Mouse (Mus musculus) kidney, postnatal 10 days (tissue): ENCODE data around the gene Nlgn1.

Experiments
- DNase-seq: peaks from one replicate; pipeline ENCODE4 v3.0.0; 2021; ENCODE audit warnings: mixed read lengths

The Nlgn1 gene

GRCm38 (mm10) chr3:25775437-25775836, 556.8 kb downstream of the Nlgn1 start:
- no peak for DNase-seq

DNA sequence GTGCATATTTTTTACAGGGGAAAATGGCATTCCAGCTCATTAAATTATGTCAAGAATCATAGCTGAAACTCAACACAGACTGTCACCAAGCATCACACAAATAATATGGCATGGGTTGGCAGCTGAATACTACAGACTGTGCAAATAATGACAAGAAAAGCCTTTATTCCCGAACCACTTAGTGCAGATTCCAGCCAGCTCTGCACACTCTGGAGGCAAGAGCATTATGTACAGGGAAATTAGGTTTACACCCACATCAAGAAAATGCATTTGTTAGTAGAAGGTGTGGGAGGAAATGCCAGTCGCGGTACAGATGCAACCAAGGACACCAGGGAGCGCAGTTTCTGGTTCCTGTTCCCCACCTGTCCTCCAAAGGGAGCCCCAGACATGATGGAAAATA, 558.4 kb downstream of the Nlgn1 start:
- DNase-seq: no peak

- DNase-seq: no peak
Measured at GRCm38 (mm10) chr3:25773467-25773866, 558.8 kb downstream of the Nlgn1 start.

DNA sequence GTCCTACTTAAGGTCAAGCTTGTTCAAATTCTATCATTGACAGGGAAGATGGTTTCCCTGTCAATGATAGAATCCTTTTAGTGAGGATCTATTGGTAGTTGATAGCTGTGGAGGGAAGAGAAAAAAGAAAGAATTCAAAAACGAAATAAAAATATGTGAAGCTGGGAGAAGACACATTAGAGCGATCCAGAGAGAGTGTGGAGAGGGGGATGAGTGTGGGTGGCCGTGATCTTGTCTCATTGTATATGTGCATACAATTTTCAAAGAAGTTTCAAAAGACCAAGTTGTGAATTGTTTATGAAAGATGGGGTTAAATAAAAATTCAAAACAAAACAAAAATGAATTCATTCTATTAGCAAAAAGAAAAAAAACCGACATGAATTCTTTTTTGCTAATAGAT, 568.6 kb downstream of the Nlgn1 start:
- no peak for DNase-seq

DNA sequence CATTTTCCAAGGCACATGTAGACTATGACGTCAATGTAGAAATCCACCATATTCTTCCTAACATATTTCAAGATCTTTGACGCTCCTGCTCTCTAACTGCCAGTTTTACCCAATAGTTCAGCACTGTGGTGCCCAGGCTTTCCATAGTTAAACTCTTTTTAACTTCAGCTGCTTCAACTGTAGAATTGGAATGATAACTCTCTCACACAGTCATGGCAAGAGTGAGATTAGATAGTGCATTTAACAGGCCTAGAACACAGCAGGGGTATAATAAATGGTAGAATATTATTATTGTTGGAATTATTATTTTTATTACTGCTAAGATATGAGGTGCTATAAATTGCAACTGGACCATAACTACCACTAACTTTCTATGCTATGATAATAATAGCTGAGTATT, 574.4 kb downstream of the Nlgn1 start:
- no peak for DNase-seq

DNA sequence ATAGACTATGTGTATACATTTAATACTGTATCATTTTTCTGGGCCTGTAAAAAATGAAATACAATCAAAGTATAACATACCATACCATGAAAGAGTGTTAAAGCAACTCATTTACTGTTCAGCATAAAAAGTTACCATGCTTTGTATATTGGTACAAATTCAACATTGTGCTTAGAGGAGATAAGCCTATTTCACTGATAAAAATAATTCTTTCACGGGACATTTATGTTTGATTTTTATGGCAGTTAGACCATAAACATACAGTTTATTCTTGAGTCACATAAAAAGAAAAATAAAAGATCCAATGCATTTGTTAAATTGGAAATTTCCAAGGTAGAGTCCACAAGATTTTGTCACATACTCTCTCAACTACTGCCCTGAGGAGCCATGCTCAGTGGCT, 608.1 kb downstream of the Nlgn1 start:
- no peak for DNase-seq

GRCm38 (mm10) chr3:25721464-25721863, 610.8 kb downstream of the Nlgn1 start:
- DNase-seq: no peak

- no peak for DNase-seq
Measured at GRCm38 (mm10) chr3:25707380-25707779, 624.9 kb downstream of the Nlgn1 start.

- no peak for DNase-seq
Measured at GRCm38 (mm10) chr3:25697231-25697630, 635.0 kb downstream of the Nlgn1 start.

DNA sequence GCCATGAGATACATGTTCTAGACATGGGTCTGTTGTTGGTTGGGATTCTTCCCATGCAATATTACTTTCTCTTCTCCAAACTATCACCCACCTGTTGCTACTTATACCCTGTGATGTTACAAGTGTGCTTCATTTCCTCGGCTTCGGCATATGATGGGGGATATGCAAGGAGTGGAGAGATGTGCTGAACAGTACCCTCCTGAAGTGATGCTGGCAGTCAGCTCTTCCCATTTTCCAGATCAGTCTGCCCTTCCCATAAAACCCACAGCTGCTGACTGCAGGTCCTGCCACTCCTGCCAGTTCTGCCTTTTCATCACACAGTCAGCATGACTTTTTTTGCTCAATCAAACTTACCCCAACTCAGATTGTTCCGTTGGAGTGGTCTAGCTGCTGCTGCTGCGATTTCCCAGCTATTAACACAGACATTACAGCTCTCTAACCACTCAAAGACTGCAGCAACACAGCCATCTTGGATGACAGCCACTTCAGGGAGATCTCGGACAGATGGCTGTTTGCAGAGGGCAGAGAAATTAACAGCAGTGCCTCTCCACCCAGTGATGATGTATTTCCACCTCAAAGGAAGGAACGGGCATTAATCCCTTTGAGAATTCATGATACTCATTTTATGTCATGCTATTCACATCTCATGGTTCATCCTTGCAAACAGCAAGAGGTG, 643.3 kb downstream of the Nlgn1 start:
- DNase-seq: no peak

DNA sequence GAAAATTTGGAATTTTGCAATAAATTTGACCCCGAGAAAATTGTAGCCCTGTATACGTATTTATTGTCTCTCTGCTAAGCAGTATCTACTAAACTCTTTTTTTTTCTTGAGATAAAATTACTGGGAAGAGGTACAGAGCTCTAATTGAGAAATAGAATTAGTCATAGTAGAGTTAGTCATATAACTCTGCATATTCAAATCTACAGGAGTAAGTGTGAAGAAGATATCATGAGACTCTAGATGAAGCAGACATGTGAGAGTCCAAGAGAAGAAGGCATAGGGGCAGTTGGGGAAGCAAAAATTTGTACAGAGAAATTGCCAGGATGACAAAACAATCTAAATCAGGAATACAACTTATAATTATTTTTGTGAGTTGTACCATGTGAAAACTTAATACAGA, 648.6 kb downstream of the Nlgn1 start:
- DNase-seq: no peak

DNA sequence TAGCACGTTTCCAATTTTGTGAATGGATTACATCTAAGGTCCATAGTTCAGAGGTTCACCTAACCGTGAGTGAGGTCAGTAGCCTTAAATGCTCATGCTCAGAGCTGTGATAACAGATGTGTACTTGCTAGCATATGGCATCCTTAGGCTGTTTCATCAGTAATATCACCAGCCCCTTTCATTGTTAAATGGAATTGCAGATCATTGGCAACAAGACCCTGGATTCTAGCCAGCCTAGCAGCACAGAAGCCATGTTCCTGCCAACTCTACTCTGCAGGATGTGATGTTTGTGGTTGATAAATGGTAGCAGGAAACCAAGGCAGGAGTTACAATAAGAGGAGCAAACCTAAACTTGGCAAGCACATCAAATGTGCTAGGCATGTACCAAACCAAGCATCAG, 652.9 kb downstream of the Nlgn1 start:
- DNase-seq: peak; percentile 50

- no peak for DNase-seq
Measured at GRCm38 (mm10) chr3:25675888-25676287, 656.4 kb downstream of the Nlgn1 start.

DNA sequence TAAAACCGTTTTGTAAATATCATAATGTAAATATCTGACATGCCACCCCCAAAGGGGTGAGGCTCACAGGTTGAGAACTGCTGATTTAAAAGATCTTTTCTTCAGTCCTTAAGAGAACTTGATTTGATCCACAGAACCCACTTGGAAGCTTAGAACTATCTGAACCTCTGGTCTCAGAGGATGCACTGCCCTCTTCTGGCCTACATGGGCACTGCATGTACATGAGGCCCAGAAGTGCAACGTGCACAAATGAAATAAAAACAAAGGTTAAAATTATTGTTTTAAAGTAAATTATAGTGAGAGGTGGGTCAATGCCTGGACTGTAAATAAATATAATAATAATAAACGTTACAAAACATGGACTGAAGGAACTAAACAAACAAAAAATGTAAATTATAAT, 657.2 kb downstream of the Nlgn1 start:
- peak; percentile 48 for DNase-seq

- no peak for DNase-seq
Measured at GRCm38 (mm10) chr3:25673408-25673807, 658.9 kb downstream of the Nlgn1 start.

GRCm38 (mm10) chr3:25672779-25673178, 659.5 kb downstream of the Nlgn1 start:
- no peak for DNase-seq

GRCm38 (mm10) chr3:25663464-25663863, 668.8 kb downstream of the Nlgn1 start:
- DNase-seq: no peak

DNA sequence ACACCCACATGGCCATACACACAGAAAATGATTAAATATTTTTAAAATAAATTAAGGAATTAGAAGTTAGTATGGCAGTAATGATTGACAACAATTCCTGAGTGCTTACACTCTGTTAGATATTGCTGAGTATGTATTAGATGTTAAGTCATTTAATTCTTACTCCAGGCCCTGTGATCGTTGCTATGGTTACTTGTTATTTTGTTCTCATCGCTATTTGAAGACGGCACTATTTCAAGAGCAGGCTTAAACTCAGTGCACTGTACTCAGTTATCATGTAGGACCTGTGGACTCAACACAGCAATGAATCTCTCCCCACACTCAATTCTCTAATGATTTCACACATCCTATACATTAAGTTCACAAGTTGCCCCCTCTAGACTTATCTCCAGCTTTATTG, 672.0 kb downstream of the Nlgn1 start:
- no peak for DNase-seq

- no peak for DNase-seq
Measured at GRCm38 (mm10) chr3:25658006-25658405, 674.3 kb downstream of the Nlgn1 start.

DNA sequence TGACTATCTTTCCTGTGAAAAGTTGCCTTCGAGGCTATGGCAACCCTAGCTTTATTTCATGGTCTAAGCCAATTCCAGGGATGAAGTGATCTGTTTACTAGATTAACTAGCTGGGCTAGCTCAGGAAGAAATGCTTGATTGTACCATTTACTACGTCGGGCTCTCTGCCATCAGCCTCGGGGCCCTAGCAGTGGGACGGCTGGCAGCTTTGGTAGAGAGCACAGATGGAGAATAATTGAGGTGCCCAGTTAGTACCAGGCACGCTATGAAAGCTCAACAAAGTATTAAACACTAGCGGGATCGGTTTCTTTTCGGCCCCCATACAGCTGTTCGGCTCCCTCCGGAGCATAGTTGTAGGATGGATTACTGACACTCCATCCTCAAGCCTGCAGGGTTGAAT, 675.2 kb downstream of the Nlgn1 start:
- no peak for DNase-seq

GRCm38 (mm10) chr3:25653010-25653409, 679.2 kb downstream of the Nlgn1 start:
- peak; percentile 43 for DNase-seq

GRCm38 (mm10) chr3:25645895-25646691, 686.2 kb downstream of the Nlgn1 start:
- DNase-seq: no peak

GRCm38 (mm10) chr3:25629198-25629597, 703.1 kb downstream of the Nlgn1 start:
- DNase-seq: no peak

GRCm38 (mm10) chr3:25606597-25606996, 725.7 kb downstream of the Nlgn1 start:
- no peak for DNase-seq

GRCm38 (mm10) chr3:25597513-25597912, 734.7 kb downstream of the Nlgn1 start:
- no peak for DNase-seq
